Mouse (Mus musculus): Measurements from ENCODE around the gene Tax1bp1. TPM values are rescaled to one million over a fixed set of nuclear protein-coding genes. Genes with fewer than 3 reads are reported as not detected.
"Not testable (repeated sequence)": the region's sequence is repeated elsewhere in the genome, so short reads cannot be mapped to it uniquely, and the experiment has no call there.

Tax1bp1 gene
- 88.2 and 89.6 TPM in 2 replicates for polyA plus RNA-seq (2016; fragmentation: Nextera tagmentation; extraction: Ambion mirVana)

DNA sequence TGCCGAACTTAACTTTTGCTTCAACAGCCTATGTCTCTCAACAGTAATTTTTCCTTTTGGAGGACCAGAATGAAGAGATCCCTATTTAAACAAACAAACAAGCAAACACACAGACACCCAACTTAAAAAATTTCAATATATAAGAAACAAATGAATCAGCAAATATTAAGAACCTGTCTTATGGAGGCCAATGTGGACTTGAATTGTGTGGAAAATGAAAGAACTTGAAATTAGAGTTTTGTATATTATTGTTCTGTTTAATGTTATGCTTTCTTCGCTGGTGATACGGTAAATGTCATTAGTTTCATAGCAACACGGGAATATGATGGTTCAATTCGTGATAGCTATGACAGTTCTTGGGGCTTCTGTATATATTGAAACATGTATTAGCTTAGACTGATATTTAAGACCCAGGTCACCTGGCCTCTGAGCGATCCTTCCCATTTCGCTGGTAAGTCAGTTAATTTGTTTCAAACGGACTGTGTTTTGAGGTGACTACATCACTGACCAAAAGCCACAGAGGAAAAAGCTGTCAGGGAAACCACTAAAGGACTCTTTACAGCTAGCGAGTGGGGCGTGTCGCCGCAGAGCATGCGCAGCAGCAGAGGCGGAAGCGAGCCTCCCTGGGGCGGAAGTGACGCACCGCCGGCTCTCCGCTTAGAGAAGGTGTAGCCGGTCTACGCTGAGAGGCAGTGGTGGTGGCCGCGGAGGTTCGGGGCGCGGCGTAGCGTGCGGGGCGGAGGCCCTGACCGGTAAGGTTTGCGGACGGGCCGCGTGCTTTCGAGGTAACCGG is at the start of gene Tax1bp1:
Gene Tax1bp1, plus strand, starts transcription at position 626 of the 793 bp plus-strand sequence.
- H3K9me3 ChIP-seq (replicated peaks), result no peaks in the 10 kb centered on the region
- H3K4me1 ChIP-seq, result peaks cover 37% of the 10 kb centered on the region
- H3K4me3 ChIP-seq, result peak within 1 kb of the TSS; percentile 99
- peak within 1 kb of the TSS; percentile 97 for H3K27ac ChIP-seq
- H3K9ac ChIP-seq, result peak within 1 kb of the TSS; percentile 96
- 2% methylated on average over 38 of the region's 38 CpGs for WGBS (ENCODE audit: insufficient replicate concordance)
- H3K4me2 ChIP-seq, result peak within 1 kb of the TSS; percentile 76
- no peaks in the 10 kb centered on the region for H3K36me3 ChIP-seq
- H3K27me3 ChIP-seq (replicated peaks), result no peaks in the 10 kb centered on the region
- peak; percentile 96 for ATAC-seq

DNA sequence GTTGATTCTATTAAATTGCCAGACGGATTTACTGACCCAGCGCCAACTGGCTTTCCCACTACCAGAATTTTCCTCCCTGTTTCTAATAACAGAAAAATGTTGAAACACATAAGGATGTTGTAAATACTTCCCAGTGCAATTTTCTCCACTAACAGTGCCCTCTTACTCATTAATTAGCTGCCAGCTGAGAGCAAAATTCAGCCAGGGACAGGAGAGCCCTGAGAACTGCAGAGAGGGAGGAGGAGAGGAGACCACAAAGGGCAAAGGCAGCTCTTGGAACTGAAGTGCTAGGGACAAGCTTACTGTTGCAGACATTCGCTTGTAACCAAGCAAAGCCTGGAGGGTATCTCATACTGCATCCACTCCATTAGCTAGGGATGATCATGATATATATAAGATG is 45.9 kb upstream of the Tax1bp1 start:
- Histone ChIP-seq H3K4me2 (no peak overlapping the region), H3K9ac (no peak overlapping the region), H3K4me3 (no peak overlapping the region), H3K27me3 (replicated peaks) (no peaks in the 10 kb centered on the region), H3K9me3 (replicated peaks) (no peaks in the 10 kb centered on the region), H3K4me1 (no peaks in the 10 kb centered on the region), H3K27ac (no peak overlapping the region), H3K36me3 (no peaks in the 10 kb centered on the region)
- WGBS (ENCODE audit: insufficient replicate concordance), result 63% methylated on average over 3 of the region's 3 CpGs
- ATAC-seq, result no peak

DNA sequence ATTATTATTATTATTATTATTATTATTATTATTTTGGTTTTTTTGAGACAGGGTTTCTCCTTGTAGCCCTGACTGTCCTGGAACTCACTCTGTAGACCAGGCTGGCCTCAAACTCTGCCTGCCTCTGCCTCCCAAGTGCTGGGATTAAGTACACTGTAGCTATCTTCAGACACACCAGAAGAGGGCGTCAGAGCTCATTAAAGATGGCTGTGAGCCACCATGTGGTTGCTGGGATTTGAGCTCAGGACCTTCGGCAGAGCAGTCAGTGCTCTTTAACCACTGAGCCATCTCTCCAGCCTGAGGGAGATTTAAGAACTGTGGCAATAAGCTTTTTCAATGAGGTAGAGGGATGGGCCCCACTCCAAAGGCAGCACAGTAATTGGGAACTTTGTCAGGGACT is 43.7 kb upstream of the Tax1bp1 start:
- not testable (repeated sequence) for H3K9me3 ChIP-seq (replicated peaks); ATAC-seq; H3K4me1 ChIP-seq; H3K27ac ChIP-seq; H3K9ac ChIP-seq; H3K36me3 ChIP-seq; H3K4me3 ChIP-seq; H3K27me3 ChIP-seq (replicated peaks); H3K4me2 ChIP-seq
- WGBS (ENCODE audit: insufficient replicate concordance), result 28% methylated on average over 2 of the region's 2 CpGs

DNA sequence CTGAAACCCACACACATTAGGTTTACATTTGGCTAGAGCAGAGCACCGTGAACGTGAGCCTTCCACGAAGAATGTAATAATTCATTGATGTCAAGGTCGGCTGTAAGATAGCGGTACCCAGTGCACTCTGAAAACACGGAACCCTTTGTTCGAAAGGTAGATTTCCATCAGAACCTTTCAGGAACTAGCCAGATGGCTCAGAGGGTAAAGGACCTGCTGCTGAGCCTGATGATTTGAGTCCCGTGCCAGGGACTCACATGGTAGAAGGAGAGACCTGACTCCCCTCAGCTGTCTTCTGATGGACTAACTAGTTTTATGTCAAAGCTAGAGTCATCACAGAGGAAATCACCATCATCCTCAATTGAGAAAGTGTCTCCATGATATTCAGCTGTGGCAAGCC is 41.7 kb upstream of the Tax1bp1 start:
- H3K9me3 ChIP-seq (replicated peaks), result no peaks in the 10 kb centered on the region
- WGBS (ENCODE audit: insufficient replicate concordance), result 68% methylated on average over 8 of the region's 8 CpGs
- H3K4me1 ChIP-seq, result no peaks in the 10 kb centered on the region
- no peak overlapping the region for H3K27ac ChIP-seq
- H3K4me3 ChIP-seq, result no peak overlapping the region
- H3K27me3 ChIP-seq (replicated peaks), result no peaks in the 10 kb centered on the region
- H3K9ac ChIP-seq, result no peak overlapping the region
- no peak for ATAC-seq
- H3K4me2 ChIP-seq, result no peak overlapping the region
- no peaks in the 10 kb centered on the region for H3K36me3 ChIP-seq

DNA sequence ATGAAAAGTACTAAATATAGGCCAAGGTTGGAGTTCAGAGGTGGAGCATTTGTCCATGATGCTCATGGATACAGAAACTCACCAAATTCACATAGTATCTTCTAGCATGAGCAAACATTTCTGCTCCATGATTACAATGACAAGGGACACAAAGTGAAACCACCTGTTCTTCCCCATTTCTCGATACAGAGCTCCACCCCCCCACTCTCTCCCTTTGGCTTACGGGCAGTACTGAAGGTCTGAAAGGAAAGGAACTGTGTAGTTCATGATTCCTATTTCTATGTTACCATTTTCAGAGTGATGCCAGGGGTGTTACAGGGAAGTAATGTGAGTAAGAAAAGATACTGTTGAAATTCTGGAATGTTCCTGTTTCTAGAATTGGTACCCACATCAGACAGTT is 41.0 kb upstream of the Tax1bp1 start:
- Histone ChIP-seq H3K36me3 (no peaks in the 10 kb centered on the region), H3K27me3 (replicated peaks) (no peaks in the 10 kb centered on the region), H3K4me2 (no peak overlapping the region), H3K27ac (no peak overlapping the region), H3K4me3 (no peak overlapping the region), H3K9ac (no peak overlapping the region), H3K9me3 (replicated peaks) (no peaks in the 10 kb centered on the region), H3K4me1 (no peaks in the 10 kb centered on the region)
- no peak for ATAC-seq
- WGBS (ENCODE audit: insufficient replicate concordance), result 28% methylated on average over 2 of the region's 2 CpGs

DNA sequence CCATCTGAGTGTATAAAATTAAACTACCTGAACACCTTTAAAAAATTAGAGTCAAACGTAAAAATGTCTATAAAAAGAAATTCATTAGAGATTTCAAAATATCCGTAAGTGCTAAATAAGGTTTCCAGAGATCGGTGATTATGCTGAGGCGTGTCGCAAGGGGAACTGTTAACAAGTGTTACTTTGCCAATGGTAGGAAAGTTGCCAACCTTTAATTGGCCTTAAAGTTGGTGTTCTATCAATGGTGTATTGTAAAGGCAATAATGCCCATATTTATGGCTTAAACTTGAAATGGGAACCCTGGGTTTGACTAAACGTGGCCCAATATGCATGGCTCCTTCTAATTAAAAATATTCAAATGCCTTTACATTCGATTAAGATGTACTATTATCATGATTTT is 39.8 kb upstream of the Tax1bp1 start:
- Histone ChIP-seq H3K9me3 (replicated peaks) (no peaks in the 10 kb centered on the region), H3K27me3 (replicated peaks) (no peaks in the 10 kb centered on the region), H3K27ac (no peak overlapping the region), H3K4me3 (no peak overlapping the region), H3K36me3 (no peaks in the 10 kb centered on the region), H3K4me1 (no peaks in the 10 kb centered on the region), H3K9ac (no peak overlapping the region), H3K4me2 (no peak overlapping the region)
- 76% methylated on average over 7 of the region's 7 CpGs for WGBS (ENCODE audit: insufficient replicate concordance)
- ATAC-seq, result no peak

DNA sequence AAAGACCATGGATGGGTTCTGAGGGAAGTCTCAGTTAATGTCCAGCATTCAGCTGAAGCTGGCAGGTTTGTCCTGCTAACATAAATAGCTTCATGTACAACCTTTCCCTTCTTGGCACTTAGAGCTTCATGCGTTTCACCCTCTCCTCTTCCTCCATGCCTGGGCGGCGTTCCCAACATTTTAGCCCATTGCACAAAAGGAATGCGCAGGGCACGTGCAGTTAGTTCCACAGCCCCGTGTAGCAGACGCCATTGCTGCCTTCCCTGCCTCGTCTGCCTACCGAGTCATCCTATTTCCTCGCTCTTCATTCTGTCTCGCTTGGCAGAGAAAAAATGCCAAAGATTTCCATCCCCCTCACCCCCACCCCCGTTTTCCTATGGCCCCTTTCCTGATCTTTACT is 39.0 kb upstream of the Tax1bp1 start:
- ATAC-seq, result no peak
- H3K4me3 ChIP-seq, result no peak overlapping the region

DNA sequence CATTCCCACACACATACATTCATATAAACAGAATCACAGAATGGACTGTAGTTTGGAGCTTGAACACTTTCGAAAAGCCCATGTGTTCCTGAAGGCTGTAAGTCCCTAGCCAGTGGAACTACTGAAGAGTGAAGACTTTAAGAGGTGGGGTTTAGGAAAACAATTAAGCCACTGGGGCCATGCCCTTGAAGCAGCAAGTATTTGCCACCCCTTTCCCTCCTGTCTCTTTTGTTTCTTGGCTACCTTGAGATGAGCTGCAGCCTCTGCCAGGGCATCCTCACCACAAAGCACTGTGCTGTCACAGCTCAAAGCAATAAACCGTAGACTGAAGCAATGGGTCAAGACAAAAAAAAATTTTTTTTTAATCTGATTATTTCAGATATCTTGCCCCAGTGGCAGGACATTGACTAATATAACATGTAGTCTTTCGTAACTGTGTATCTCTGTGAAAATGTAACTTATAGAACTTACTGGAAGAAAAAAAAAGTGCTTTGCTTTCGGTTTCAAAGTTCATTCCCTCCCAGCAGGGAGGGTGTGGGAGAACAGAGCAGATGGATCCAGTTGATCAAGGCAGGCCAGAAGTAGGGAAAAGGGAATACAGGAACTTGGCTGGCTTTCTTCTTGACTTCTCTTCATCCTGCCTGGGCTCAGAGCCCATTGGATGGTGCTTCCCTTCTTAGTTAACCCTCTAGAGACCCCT is 38.2 kb upstream of the Tax1bp1 start:
- H3K9me3 ChIP-seq (replicated peaks), result no peaks in the 10 kb centered on the region
- no peaks in the 10 kb centered on the region for H3K36me3 ChIP-seq
- 64% methylated on average over 4 of the region's 4 CpGs for WGBS (ENCODE audit: insufficient replicate concordance)
- ATAC-seq, result no peak
- no peak overlapping the region for H3K9ac ChIP-seq
- H3K27me3 ChIP-seq (replicated peaks), result no peaks in the 10 kb centered on the region
- H3K4me2 ChIP-seq, result no peak overlapping the region
- H3K27ac ChIP-seq, result no peak overlapping the region
- no peak overlapping the region for H3K4me3 ChIP-seq
- H3K4me1 ChIP-seq, result no peaks in the 10 kb centered on the region

More for the DNA sequence above, 39.0 kb upstream of the Tax1bp1 start:
- no peaks in the 10 kb centered on the region for H3K36me3 ChIP-seq
- H3K27ac ChIP-seq, result no peak overlapping the region
- H3K27me3 ChIP-seq (replicated peaks), result no peaks in the 10 kb centered on the region
- 66% methylated on average over 12 of the region's 12 CpGs for WGBS (ENCODE audit: insufficient replicate concordance)
- H3K4me1 ChIP-seq, result no peaks in the 10 kb centered on the region
- no peak overlapping the region for H3K9ac ChIP-seq
- no peaks in the 10 kb centered on the region for H3K9me3 ChIP-seq (replicated peaks)
- no peak overlapping the region for H3K4me2 ChIP-seq

DNA sequence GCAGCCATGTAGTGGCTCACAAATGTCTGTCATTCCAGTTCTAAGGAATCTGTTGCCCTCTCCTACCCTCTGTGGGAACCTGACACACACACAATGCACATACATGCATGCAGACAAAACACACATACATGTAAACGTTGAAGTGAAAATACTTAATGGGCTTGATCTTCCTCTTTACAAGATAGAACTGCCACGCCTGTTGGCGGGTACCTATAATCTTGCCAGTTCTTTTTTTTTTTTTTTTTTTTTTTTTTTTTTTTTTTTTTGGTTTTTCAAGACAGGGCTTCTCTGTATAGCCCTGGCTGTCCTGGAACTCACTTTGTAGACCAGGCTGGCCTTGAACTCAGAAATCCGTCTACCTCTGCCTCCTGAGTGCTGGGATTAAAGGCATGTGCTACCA is 36.0 kb upstream of the Tax1bp1 start:
- H3K4me3 ChIP-seq; ATAC-seq; H3K9me3 ChIP-seq (replicated peaks); H3K4me1 ChIP-seq; H3K27me3 ChIP-seq (replicated peaks); H3K27ac ChIP-seq; H3K36me3 ChIP-seq; H3K4me2 ChIP-seq; H3K9ac ChIP-seq: not testable (repeated sequence)
- WGBS (ENCODE audit: insufficient replicate concordance), result 61% methylated on average over 4 of the region's 4 CpGs

DNA sequence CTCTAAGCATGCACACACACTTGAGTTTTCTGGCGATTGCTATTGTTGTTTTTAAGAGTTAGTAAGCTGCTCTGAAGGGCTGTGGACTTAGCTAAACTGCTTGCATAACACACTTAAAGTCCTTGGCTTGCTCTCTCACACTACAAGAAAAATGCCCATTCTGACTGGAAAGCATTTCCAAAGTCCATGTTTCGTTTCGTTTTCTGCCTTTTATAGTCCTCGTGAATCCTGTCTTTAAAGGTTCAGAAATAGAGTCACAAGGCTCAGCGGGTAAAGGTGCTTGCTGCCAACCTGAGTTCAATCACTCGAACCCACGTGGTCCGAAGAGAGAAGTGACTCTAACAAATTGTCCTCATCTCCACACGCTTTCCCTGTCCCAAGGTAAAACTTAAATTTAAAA is 34.0 kb upstream of the Tax1bp1 start:
- H3K4me1 ChIP-seq, result no peaks in the 10 kb centered on the region

DNA sequence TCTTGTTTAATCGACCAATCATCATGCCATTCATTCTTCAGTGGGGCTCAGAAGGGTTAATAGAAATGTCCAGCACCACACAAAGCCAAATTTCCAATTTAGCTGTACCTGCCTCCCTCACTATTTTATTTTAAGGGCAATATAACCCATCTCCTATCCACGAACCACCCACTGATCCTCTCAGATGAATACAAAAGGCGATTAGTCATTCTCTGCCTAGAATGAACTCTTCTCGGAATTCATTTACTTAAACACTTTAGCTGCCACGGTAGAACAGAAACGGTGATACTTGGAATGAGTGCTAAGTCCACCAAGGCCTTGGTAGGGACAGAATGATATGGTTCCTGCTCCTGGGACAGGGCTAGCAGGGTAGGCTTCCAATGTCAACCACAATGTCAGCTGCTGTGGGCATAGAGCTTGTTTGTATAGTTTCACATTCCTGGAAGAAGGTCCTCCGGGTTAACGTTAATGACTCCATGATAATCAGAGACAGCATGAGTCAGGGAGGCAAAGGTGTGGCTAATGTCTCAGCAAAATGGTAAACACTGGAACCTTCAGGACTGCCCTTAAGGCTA is 33.0 kb upstream of the Tax1bp1 start:
- Histone ChIP-seq H3K4me2 (no peak overlapping the region), H3K9me3 (replicated peaks) (no peaks in the 10 kb centered on the region), H3K36me3 (no peaks in the 10 kb centered on the region), H3K4me1 (no peaks in the 10 kb centered on the region), H3K27me3 (replicated peaks) (no peaks in the 10 kb centered on the region), H3K4me3 (no peak overlapping the region), H3K27ac (no peak overlapping the region), H3K9ac (no peak overlapping the region)
- no peak for ATAC-seq
- WGBS (ENCODE audit: insufficient replicate concordance), result 51% methylated on average over 8 of the region's 8 CpGs

More for the DNA sequence above, 34.0 kb upstream of the Tax1bp1 start:
- no peak for ATAC-seq
- Histone ChIP-seq H3K4me2 (no peak overlapping the region), H3K4me3 (no peak overlapping the region), H3K27me3 (replicated peaks) (no peaks in the 10 kb centered on the region), H3K27ac (no peak overlapping the region), H3K9ac (no peak overlapping the region), H3K36me3 (no peaks in the 10 kb centered on the region), H3K9me3 (replicated peaks) (no peaks in the 10 kb centered on the region)
- WGBS (ENCODE audit: insufficient replicate concordance), result 67% methylated on average over 9 of the region's 9 CpGs

DNA sequence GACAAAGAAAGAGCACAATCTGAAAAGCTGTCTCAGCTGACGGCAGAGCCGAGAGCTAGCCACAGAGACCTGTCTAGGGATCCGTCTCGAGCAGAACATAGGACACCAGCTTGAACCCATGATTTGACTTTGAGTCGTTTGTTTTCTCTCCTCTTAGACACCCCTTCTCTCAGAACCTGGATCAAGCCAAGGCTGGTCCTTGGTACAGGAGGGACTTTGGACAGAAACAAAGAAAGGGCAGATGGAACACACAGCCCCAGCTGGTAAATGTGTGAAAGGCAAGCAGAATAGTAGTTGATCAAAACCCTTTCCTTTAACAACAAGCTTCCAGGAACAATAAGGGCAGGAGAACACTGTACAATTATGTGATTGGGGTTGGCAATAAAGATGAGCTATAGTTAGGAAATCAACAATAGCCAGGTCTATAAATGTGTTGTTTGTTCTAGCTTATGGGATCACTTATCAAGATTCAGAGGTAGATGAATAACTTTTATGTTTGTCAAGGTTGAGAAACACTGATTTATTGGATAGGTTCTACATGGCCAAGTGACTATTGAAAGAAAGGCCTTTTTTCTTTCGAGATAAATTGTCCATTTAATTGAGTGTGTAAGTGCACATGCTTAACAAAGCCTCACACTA is 31.6 kb upstream of the Tax1bp1 start:
- H3K9me3 ChIP-seq (replicated peaks), result no peaks in the 10 kb centered on the region
- no peak overlapping the region for H3K27ac ChIP-seq
- WGBS (ENCODE audit: insufficient replicate concordance), result 67% methylated on average over 6 of the region's 6 CpGs
- H3K4me1 ChIP-seq, result no peaks in the 10 kb centered on the region
- no peaks in the 10 kb centered on the region for H3K36me3 ChIP-seq
- H3K9ac ChIP-seq, result no peak overlapping the region
- no peak overlapping the region for H3K4me3 ChIP-seq
- no peak for ATAC-seq
- no peak overlapping the region for H3K4me2 ChIP-seq
- no peaks in the 10 kb centered on the region for H3K27me3 ChIP-seq (replicated peaks)

All from liver, embryonic 12.5 days (tissue).